Mouse (Mus musculus): ENCODE measurements at regions not wholly inside any gene's neighbourhood (a gene's known extent, or its start where the extent isn't known, plus 50 kb on each side); places are given as distances from the start of the nearest gene placed in this dataset.

DNA sequence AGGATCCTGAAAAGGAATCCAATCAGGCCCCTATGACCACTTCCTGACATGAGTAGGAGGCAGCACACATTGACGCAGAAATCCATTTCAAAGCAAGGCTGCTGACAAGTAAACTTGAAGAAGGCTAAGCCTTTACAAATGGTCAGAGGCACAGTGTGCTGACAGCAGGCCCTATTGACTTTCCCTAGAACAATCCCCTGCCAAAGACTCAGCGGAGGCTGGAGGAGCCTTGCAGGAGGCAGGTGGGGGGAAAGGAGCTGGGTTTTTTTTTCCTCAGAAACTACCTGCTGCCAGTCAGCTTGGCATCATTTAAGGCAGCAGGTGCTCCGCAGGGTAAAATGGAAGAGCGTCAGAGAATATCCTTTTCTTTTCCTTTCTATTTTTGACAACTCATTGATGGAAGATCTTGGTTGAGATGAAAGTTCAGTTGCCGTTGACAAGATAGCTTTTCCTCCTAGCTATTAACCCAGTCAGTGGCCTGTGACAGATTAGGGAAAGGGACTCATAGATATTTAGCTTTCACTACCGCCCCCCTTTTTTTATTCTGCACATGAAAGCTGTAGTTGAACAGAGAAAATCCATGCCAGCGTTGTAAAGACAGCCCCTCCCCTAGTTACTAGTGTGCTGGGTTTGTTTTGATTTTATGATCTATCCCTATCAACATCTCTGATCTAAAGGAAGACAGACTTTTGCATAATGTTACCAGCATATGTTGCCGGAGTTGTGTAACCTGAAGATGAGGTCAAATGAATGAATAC, 210.6 kb downstream of the Csnka2ip start:
- no peak for DNase-seq (ENCODE audit: extremely low spot score in 1 of 2, low spot score in 1 of 2)

DNA sequence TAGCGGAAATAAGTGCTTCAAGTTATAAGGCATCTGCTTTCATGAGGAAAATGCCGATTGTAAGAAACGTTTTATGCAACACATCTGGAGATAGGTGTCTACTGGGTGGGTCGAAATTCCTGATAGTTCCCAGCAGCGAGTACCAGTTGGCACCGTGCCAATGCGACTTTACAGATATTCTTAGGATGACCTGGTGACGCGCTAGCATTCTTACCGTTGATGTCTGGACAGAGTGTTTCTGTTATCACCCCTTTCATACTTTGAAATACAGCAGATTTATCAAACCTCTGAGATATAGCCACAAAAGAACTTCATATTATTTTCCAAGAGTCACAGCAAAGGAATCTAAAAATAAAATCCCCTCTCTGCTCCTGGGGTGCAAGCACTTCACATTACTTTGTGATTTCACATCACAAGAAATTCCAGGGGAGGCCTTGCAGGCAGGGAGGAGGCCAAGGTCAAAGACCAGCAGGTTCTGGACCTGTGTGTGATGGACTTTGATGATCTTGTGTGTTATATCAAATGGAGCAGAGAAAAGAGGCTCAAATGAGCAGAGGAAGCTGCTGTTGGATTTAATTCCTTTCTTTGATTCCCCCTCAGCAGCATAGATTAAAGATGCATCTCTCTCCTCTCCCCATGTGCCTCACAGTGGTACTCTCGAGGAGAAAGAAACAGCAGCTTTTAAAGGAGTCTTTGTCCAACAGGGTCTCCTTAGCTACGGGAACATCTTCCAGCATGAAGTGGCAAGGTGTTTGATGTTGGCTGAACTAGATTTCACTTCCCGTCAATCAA, 233.4 kb downstream of the Csnka2ip start:
- no peak for DNase-seq (ENCODE audit: extremely low spot score in 1 of 2, low spot score in 1 of 2)

DNA sequence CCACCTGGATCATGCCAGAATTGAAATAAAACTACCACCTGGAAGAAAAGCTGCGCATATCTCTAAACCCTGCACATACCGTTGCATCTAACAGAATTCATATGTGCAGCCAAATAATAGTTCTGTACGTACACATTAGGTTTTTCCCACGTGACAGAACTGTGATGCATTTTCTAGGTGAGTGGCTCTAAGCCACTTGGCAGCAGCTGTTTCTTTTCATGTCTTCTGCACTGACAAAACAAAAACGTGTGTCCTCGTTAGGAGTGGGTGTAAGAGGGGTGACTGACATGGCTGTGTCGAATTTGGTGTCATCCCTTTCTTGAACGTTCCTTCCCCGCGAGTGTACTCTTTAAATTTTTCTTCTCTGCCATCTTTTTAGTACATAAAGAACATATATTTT, 254.3 kb downstream of the Csnka2ip start:
- DNase-seq (ENCODE audit: extremely low spot score in 1 of 2, low spot score in 1 of 2): no peak

DNA sequence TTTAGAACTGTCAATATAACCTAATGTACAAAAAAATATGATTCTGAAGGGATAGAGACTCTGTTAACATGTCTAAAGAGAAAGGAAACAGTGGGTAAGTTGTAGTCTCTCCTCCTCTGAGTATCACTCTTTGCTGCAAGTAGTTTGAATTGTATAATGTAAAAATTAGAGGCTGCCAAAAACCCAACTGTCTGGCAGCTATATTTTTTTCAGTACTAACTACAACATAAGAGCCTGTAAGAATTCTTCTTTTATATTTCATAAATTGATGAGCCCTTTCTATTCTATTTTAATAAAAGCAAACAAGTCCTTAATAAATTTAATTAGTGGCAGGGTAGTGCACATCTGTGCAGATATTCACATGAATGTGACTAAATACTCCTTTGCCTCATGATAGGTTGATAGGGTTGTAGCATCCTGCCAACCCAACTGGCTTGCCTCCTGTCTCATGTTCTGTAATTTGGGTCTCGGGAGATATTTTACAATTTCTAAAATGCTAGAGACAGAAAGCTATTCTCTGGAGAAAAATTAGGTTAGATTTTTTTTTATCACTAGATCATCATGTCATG, 269.2 kb downstream of the Csnka2ip start:
- DNase-seq (ENCODE audit: extremely low spot score in 1 of 2, low spot score in 1 of 2): peak in 1 of 2 experiments; percentile 31

DNA sequence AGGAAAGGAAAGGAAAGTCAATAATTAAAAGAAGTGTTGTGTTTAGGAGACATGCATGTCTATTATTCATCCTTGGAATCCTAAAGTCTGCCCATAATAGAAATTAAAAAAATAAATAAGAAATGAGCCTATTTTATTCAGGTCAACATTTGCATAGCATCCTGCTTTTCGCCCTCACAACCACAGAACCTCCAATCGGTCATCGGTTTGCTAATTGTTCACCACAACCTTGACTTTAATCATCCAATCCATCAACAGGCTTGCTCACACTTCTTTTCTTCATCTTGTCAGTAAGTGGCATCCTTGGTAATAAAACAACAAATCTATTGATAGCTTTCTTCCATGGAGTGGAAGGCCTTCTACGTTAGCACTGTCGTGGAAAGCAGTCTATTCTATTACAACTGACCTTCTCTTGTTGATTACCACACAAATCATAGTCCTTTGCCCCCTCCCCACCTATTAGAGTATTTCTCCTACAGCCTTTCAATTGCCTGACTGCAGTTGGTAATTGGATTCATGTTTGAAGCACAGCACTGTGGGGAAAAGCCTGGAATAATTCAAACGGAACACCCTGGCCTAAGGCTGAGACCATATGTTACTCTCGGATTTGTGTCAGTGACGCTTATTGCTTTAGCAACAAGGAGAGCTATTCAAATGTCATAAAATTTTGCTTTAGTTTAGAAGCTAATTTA, 269.9 kb downstream of the Csnka2ip start:
- DNase-seq (ENCODE audit: extremely low spot score in 1 of 2, low spot score in 1 of 2): peak in 1 of 2 experiments; percentile 37

DNA sequence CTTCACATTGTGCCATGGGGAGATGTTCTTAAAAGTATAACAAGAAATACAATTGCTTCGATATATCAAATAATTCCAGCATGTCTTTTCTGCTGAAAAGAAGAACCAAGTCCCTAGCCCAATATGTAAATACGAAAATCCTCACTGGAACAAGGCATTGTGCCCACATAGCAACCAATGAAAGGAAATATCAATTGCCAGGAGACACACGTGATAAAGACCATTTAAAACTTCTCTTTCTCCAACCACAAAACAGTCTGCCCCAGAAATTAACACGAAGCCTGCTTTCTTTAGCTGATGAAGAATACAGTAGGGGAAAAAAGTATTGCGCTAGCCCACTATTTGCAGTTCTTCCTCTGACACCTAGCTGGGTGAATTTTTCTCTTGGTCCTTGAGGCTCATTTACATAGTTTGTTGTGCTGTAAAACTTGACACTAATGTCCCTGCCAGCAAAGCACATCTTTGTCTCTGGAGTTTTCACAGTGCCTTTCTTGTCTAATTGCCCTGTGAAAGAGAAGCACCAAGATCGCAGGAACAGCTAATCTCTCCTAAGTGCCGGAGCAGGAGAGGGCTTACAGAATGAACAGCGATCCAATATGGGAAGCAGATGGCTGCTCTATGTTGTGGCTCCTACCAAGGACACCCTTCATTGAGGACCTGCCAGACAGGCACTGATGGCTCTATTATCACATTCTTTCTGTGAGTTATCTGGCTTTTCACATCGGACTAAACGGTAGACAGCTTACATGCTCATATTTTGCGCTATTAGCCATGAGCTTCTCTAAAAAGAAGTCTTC, 272.7 kb downstream of the Csnka2ip start:
- DNase-seq (ENCODE audit: extremely low spot score in 1 of 2, low spot score in 1 of 2): no peak

DNA sequence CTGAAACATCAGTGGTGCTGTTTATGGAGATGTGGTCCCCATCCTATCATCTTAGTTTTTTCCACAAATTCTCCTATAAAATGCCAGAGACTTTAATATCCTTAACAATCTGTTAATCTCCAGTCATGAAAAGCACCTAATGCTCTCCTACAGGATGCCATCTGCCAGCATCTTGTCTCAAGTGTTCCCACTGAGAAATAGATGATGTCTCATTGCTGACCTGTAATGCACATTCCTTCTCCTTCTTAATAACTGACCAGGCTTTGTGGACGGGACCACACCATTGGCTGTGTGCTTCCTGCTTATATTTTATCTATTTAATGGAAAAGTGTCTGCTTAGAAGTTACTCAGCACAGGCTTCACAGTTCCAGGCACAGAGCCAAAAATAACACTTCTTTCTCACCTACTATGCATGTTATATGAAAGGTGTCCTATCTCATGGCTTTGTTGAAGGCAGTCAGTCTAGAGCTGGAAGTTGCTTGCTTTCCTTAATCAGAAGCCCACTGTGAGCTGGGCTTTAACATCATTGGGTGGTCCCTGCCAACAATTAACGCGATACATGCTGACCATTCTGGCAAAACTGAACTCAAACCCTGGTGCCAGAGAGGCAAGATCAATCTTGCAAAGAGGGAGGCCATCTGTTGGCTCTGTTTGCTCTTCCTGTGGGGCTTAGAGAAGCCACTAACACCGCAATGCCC, 283.3 kb downstream of the Csnka2ip start:
- no peak for DNase-seq (ENCODE audit: extremely low spot score in 1 of 2, low spot score in 1 of 2)

DNA sequence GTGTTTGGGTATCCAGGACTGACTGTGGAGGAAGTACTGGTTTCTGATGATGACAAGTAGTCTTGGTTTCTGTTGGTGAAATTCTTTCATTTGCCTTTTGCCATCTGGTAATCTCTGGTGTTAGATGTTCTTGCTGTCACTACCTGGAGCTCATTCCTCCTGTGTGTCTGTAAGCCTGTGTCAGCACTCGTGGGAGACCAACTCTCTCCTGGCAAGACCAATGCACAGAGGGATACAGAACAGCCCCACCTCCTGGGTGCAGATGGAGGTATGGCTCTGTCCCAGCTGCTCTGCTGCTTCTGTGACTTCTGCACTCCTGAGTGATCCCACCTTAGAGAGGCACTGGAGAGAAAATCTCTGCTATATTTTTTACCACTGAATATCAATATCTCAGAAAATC, 285.4 kb downstream of the Csnka2ip start:
- DNase-seq (ENCODE audit: extremely low spot score in 1 of 2, low spot score in 1 of 2): no peak

DNA sequence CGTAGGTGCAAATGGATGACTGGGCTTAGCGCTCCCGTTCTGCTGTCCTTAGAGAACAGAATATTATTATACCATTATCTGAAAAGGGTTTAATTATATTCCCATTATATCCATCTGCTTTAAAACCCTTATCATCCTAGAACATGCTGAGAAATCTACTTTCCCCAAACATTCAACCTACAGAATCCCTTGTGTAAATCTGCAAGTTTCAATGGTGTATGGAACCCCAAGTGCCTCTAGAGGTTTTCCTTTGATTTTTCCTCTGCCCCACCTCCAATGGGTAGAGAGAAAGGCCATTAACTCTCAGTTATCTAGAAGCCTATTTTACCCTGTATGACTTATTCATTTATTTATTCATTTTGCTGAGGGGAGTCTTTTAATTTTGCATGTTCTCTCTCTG, 308.7 kb downstream of the Csnka2ip start:
- DNase-seq (ENCODE audit: extremely low spot score in 1 of 2, low spot score in 1 of 2): no peak

DNA sequence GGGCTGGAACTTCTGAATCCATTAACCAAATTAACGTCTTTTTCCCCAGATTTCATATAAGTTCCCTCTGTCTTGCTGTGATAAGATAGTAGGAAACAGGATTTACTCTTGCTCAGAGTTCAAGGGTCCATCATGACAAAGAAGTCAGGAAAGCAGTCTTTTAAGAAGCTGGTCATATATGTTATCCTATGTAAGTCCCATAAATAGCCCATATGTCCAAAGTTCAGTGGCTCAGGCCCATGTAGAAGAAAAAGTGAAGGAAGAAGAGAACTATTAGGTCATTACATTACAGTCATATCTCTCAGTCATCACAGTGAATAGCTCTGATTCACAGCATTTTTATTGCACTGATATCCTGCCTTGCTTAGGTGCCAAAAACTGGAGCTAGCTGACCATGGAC, 316.9 kb downstream of the Csnka2ip start:
- no peak for DNase-seq (ENCODE audit: extremely low spot score in 1 of 2, low spot score in 1 of 2)

DNA sequence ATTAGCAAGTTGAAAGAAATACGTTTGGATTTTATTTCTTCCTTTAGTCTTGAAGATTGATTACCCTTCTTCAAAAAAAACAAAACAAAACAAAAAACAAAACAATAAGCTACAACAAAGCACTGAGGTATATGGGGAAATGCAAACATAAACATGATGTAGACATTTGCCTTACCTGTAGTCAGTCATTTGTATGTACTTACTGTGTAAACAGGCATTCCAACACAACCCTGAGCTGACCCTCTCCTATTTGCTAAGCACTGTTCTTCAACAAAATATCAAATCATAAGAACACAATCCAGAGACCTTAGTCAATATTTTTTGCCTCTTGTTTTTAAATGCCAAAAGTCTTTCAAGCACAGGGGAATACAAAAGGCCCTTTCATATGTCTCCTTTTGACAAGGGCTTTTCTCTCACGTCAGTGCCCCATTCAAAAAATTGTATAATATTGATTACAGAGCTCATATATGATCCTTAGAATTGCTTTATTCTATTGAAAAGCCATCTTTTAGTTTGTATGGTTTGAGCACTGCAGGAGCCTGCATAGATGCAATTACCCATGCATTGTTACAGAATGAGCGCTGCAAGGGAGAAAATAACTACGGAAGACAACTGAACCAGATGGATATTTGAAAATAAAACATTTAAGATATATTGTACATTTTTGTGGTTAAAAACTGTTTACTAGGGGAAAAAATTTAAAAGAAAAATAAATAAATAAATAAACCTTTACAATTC, 326.2 kb downstream of the Csnka2ip start:
- no peak for DNase-seq (ENCODE audit: extremely low spot score in 1 of 2, low spot score in 1 of 2)

DNA sequence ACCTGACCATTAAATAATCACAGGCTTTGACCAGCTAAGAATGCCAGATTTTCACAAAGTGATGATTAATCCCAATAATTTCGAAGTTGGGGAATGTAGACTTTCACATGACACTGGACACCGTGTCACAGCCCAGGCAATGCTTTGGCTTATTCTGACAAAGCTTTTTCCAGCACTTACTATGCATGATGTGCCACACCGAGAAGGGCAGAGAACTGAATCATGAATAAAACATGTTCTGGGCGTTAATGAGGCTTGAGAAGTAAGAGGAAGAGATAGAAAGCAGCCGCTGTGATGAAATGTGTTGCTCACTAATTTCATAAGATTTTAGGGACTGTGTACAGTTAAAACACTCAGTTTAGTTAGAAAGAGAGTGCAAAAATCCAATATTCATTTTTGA, 326.8 kb downstream of the Csnka2ip start:
- no peak for DNase-seq (ENCODE audit: extremely low spot score in 1 of 2, low spot score in 1 of 2)

DNA sequence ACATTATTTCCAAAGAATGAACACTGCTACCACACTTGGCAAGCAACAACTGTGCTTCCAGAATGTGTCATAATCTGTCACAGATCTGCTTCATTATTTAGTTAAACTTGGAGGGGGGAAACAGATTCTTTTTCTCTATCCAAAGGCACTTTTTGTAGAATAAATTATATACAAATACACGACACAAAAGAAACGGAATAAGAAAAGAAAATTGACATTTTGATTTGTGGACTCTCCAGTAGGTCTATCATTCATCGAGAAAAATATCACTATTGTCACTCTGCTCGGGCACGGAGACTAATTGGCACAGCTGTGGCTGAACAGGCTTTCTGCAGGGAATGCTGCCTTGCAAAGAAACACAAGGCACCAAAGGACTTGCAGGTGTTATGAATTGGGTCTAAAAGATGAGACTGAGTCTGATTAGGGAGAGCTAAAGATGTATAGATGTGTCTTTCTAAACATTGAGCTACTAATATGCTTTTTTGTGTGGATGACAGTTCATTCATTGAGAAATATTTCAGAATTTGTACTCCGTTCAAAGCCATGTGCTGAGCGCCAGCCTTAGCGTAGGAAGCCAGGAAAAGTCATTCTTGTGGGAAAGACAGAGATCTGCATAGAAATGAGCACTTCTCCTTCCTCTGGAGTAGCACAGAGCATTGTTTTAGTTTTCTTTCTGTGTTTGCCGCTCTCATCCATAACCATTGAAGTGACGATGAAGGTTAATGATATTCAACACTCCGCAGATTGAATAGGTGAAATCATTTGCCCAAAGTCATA, 337.1 kb downstream of the Csnka2ip start:
- peak; percentile 2 to 46 for DNase-seq (ENCODE audit: extremely low spot score in 1 of 2, low spot score in 1 of 2)

DNA sequence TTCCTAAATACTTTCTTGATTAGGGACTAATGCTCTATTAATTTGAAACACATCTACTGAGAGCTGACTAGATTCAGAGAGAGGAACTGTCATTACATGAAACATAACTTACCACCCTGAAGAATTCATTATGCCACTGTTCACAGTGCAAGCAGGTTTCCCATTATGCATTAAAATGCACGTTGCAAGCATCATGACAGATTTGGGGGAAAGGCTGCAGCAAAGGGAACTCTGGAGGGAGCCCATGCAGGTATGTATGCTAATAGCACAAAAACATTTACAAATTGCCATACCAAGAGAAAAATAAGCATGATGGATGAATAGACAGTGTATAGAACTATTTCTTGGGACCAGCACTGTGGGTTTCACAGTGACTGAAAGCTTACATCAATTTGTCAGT, 351.1 kb downstream of the Csnka2ip start:
- no peak for DNase-seq (ENCODE audit: extremely low spot score in 1 of 2, low spot score in 1 of 2)

DNA sequence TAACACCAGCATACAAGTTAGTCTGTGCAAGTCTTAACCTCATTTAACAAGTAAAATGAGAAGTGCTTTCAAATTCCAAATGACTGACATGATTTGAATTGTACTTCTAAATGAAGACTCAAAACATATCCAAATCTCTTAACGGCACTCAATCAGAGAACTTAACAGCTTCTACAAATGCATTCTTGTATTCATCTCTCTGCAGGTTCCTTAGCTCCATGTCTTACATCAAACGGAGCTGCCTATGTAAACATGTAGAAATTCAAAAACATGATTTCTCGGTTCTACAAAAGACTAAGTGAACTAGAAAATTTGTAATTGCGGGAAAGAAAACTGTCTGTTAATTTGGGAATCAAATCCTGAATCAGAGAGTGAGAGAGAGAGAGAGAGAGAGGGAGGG, 353.5 kb downstream of the Csnka2ip start:
- DNase-seq (ENCODE audit: extremely low spot score in 1 of 2, low spot score in 1 of 2): no peak

DNA sequence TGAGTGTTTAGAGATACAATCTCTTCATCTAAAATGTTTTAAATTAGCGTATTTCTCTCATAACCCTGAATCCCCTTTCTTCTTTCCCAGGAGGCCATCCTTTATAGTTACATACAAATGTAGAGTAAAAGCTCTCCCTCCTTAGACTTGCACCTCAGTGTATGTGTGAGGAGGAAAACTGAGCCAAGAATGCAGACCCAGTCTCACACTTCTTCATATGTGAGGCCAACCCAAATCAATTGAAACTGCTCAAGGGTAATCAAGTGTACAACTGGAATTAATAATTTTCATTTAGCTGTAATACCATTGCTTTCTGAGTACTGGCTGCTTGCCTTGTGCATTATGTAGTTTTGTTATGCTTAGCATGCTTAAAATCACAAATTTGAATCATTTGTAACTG, 356.3 kb downstream of the Csnka2ip start:
- no peak for DNase-seq (ENCODE audit: extremely low spot score in 1 of 2, low spot score in 1 of 2)

DNA sequence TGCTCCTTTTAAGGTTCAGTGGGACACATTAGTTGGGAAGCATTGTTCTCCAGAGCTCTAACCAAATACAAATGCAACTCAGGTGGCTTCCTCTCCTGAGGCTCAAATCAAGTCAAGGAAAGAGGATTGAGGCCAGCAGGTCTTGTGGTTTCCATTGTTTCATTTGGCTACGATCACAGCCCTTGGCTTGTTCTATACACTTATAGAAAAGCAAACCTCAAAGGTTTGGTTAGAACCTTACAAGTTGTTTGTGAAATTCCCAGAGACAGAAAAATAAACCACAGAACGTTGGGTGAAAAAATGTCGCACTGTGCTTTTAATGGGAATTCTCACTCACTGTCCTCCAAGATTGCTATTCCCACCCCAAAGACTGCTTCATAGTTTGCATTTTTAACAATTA, 360.4 kb upstream of the Epha3 start:
- no peak for DNase-seq (ENCODE audit: extremely low spot score in 1 of 2, low spot score in 1 of 2)

DNA sequence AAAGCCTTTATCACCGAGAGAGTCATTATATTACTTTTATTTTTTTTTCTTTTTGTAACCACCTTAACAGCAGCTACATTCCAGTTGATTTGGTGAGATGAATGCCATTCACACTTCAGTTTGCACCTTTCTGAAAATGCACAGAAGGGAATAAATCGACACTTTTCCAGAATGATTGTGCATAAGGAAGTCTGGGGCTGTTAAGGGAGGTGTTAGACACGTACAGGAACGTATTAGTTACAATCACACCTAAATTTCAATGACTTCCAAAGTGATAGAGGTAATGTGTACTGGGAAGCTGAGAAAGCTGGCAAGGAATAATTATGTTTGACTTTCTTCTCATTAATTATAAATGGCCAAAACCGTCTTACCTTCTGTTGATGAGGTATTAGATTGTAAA, 352.7 kb upstream of the Epha3 start:
- DNase-seq (ENCODE audit: extremely low spot score in 1 of 2, low spot score in 1 of 2): no peak
